Mouse (Mus musculus) liver, embryonic 15.5 days (tissue): ENCODE data around the gene Cep41. TPM values are rescaled to one million over a fixed set of nuclear protein-coding genes. Genes with fewer than 3 reads are reported as not detected.
A peak's percentile ranks its signal among the peaks of the same experiment; 100 is the strongest.

Experiments used
- ATAC-seq: fragments of 200-750 bp; cut with Nextera tagmentation; 2 replicates; pipeline ENCODE4 v1.8.0; 2017; ENCODE audit warnings: moderate number of reproducible peaks, mild to moderate bottlenecking, moderate library complexity; ENCODE audit not compliant: insufficient read depth
- H3K27ac ChIP-seq: fragments of 300-500 bp; sonication (generic); replicated peaks from 2 replicates; pipeline ENCODE4 v1.5.1; 2015; ENCODE audit warnings: mild to moderate bottlenecking, inconsistent platforms
- H3K27me3 ChIP-seq: fragments of 300-500 bp; sonication (generic); 2 replicates; pipeline ENCODE4 v1.6.1; 2015; ENCODE audit warnings: mild to moderate bottlenecking, inconsistent platforms
- H3K36me3 ChIP-seq: fragments of 300-500 bp; sonication (generic); replicated peaks from 2 replicates; pipeline ENCODE4 v1.6.1; 2015; ENCODE audit warnings: moderate library complexity, mild to moderate bottlenecking, inconsistent platforms
- H3K4me1 ChIP-seq: fragments of 300-500 bp; sonication (generic); replicated peaks from 2 replicates; pipeline ENCODE4 v1.6.1; 2015; ENCODE audit warnings: inconsistent platforms
- H3K4me2 ChIP-seq: fragments of 300-500 bp; sonication (generic); 2 replicates; pipeline ENCODE4 v1.6.1; 2015; ENCODE audit warnings: moderate library complexity, mild to moderate bottlenecking, inconsistent platforms
- H3K4me3 ChIP-seq: fragments of 300-500 bp; sonication (generic); replicated peaks from 2 replicates; pipeline ENCODE4 v1.5.1; 2015; ENCODE audit warnings: mild to moderate bottlenecking, inconsistent platforms
- H3K9ac ChIP-seq: fragments of 300-500 bp; sonication (generic); 2 replicates; pipeline ENCODE4 v1.6.1; 2015; ENCODE audit warnings: moderate library complexity, mild to moderate bottlenecking, inconsistent platforms
- H3K9me3 ChIP-seq: fragments of 300-500 bp; sonication (generic); replicated peaks from 2 replicates; pipeline ENCODE4 v1.6.1; 2016; ENCODE audit warnings: inconsistent platforms
- WGBS: fragments of 180-500 bp; shearing (Covaris S2); methylation state at CpG from one replicate; pipeline ENCODE4 v1.1.7; 2015; ENCODE audit warnings: mixed read lengths; ENCODE audit not compliant: insufficient replicate concordance; 5-methylcytosine and 5-hydroxymethylcytosine counted together
- polyA plus RNA-seq: library from polyadenylated mRNA; unstranded; fragments of >200 nt; fragmentation: Nextera tagmentation; extraction: Ambion mirVana; gene quantifications from 2 replicates; pipeline ENCODE4 v1.2.1, GENCODE M21; 2015

Cep41 gene
- polyA plus RNA-seq, 1 experiment from 2014 or later: 3.8 TPM

DNA sequence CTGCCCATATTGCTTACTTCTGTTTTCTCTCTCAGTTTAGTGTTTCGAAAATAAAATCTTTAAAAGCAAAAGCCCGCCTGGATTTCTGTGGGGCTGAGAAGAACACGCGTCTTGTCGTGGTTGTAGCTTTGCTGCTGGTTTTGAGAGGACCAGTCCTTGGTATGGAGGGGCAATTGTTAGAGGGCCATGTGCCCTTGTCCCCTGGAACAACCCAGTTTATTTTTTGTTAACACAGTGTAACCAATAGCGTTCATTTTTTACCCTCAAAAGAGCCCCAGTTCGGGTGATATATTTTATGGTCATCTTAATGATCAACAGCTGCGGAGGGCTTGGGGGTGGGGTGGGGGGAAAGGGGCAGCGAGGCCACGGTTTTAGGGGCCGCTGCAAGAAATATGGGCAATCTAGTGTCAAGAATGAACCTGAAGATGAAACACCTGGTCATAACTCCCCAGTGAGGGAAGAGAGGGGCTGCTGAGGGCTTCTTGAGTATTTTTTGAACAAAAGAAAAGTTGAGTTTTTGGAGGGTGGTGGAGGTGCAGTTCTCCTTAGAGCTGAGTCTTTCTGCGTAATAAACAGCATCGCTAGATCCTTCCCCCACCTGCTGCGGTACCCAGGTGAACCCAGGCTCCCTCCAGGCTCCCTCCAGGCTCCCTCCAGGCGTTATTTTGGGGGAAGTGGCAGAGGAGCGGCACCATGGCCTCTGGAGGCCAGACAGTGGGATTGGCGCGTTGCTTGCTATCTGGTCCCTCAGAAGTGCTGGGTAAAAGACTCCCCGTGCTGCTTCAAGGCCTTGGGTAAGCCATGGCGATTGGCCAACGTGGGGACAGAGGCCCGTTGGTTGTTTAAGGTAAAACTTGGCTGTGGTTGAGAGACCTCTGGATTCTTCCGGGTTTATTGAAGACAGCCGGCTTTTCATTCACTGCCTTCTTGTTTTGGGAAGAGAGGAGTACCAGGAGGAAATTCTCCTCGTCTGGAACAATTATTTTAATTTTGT lies 17.1 kb upstream of the Cep41 start:
- 64% methylated on average over 25 of the region's 25 CpGs for WGBS
- H3K4me1 ChIP-seq: no peaks in the 10 kb centered on the region
- ATAC-seq: no peak
- H3K4me2 ChIP-seq: no peak overlapping the region
- no peak overlapping the region for H3K27ac ChIP-seq
- no peak overlapping the region for H3K4me3 ChIP-seq
- H3K36me3 ChIP-seq: no peaks in the 10 kb centered on the region
- H3K9me3 ChIP-seq: no peaks in the 10 kb centered on the region
- no peak overlapping the region for H3K9ac ChIP-seq
- no peaks in the 10 kb centered on the region for H3K27me3 ChIP-seq

DNA sequence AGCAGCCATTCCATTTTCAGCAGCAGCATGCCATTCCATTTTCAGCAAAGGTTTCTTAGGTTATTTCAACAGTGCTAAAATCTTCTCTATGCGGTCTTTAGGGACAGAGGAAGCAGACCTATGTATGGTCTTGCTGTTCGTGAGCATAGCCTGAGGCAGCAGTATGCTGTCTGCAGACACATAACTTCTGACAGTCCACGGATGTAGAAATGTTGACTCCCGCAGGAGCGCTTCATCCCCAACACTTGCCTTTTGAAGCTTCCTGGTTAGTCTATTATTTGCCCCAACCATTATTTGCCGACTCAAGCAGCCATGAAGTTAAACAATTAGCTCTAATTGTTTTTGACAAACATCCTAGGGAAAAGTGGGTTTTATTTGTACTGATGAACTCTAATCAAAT lies 15.6 kb upstream of the Cep41 start:
- 67% methylated on average over 6 of the region's 6 CpGs for WGBS
- H3K27me3 ChIP-seq: no peaks in the 10 kb centered on the region
- no peak overlapping the region for H3K27ac ChIP-seq
- no peak for ATAC-seq
- no peaks in the 10 kb centered on the region for H3K36me3 ChIP-seq
- H3K4me3 ChIP-seq: no peak overlapping the region
- H3K9me3 ChIP-seq: no peaks in the 10 kb centered on the region
- H3K4me2 ChIP-seq: no peak overlapping the region
- H3K9ac ChIP-seq: no peak overlapping the region
- H3K4me1 ChIP-seq: no peaks in the 10 kb centered on the region

DNA sequence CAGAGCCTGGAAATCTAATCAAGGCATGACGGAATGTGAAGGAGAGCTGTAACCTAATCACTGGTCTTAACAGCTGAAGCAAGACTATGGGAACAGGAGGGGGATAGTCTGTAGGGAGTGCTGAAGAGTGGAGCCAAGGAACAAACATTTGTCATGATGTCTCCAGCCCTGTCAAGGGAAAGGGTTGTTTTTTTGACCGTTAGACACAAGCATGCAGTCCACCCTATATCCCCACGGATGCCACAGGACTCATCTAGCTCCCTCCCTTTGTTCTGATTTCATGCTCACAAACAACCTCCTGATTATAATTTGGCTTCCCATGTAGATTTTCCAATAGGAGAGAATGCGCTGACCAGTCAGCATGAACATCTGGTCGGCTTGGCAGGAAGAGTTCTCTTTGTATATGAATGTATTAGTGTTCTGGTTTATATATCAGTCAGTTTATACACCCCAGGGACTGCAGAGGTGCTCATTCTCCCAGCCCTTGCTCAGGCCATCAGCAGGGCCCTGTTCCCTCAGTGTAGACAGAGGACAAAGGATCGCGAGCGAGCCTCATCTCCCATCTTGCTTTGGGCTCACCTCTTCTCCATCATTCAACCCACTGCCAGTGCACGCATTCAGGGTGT lies 10.5 kb upstream of the Cep41 start:
- Histone ChIP-seq H3K9me3 (no peaks in the 10 kb centered on the region), H3K9ac (no peak overlapping the region), H3K27ac (no peak overlapping the region), H3K27me3 (no peaks in the 10 kb centered on the region; the same call in 1 of the 2 replicates), H3K36me3 (no peaks in the 10 kb centered on the region), H3K4me1 (peaks cover 9% of the 10 kb centered on the region; the same call in 1 of the 2 replicates), H3K4me3 (no peak overlapping the region), H3K4me2 (no peak overlapping the region)
- ATAC-seq: no peak
- WGBS: 63% methylated on average over 9 of the region's 9 CpGs

DNA sequence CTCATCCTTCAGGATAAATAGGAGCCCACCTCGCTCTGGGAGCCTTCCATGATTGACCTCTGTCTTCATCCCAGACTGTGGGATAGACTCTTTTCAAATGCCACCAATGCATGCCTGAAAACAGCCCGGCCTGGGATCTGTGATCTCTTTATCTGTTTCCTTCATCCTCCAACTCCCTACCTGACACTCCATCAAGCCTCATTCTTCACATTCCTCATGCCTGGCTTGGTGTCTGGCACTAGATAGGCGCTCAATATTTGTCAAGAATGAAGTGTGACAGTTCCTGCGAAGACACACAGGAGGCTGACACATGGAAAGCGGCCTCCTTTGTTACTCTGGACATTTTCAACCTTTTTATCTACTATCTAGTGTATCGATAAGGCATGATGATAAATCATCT lies 9.9 kb upstream of the Cep41 start:
- Histone ChIP-seq H3K9ac (no peak overlapping the region), H3K4me3 (no peak overlapping the region), H3K4me2 (no peak overlapping the region), H3K4me1 (peaks cover 9% of the 10 kb centered on the region; the same call in 1 of the 2 replicates), H3K27me3 (no peaks in the 10 kb centered on the region; the same call in 1 of the 2 replicates), H3K27ac (no peak overlapping the region), H3K9me3 (no peaks in the 10 kb centered on the region), H3K36me3 (no peaks in the 10 kb centered on the region)
- 55% methylated on average over 6 of the region's 6 CpGs for WGBS
- no peak for ATAC-seq

DNA sequence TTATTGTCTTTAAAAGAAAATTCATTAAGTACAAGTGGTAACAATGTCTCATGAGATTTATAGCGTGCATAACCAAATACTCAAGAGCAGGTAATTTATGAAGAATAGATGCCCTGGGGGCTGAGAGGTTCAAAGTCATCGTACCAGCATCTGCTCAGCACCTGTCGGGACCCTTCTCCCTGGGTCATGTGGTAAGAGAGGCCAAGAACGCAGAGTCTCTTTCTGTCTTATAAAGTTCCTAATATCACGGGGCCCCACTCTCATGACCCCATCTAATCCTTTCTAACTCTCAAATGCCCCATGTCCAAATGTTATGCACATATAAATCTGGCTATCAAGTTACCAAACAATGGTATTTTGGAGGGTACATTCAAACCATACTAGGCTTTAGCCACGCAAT lies 9.3 kb upstream of the Cep41 start:
- no peaks in the 10 kb centered on the region; the same call in 1 of the 2 replicates for H3K27me3 ChIP-seq
- H3K36me3 ChIP-seq: no peaks in the 10 kb centered on the region
- 63% methylated on average over 6 of the region's 6 CpGs for WGBS
- no peak overlapping the region for H3K4me2 ChIP-seq
- no peak overlapping the region for H3K27ac ChIP-seq
- no peak overlapping the region for H3K4me3 ChIP-seq
- no peak overlapping the region for H3K9ac ChIP-seq
- H3K4me1 ChIP-seq: peaks cover 9% of the 10 kb centered on the region; the same call in 1 of the 2 replicates
- H3K9me3 ChIP-seq: no peaks in the 10 kb centered on the region
- ATAC-seq: no peak

DNA sequence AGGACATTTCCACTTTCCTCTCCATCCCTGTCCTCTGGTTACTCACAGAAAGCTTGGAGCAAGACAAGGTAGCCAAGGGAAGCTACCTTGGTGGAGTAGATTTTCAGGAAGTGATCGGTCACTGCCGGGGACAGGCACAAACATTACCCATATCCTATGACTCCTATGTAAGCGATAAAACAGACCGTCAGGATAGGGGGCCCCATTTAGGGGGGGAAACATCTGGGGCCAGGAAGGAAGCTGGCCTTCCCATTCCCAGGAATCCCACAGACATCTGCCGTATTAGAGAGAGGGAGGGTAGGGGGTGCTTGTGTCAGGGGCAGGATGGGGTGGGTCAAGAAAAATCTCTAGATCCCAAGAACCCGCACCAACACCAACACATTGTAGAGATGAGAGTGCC lies 6.6 kb upstream of the Cep41 start:
- Histone ChIP-seq H3K4me3 (no peak overlapping the region), H3K4me2 (peak overlapping the region; percentile 37), H3K9ac (no peak overlapping the region), H3K27me3 (no peaks in the 10 kb centered on the region; the same call in 1 of the 2 replicates), H3K27ac (no peak overlapping the region), H3K4me1 (peaks cover 9% of the 10 kb centered on the region; the same call in 1 of the 2 replicates), H3K36me3 (no peaks in the 10 kb centered on the region), H3K9me3 (no peaks in the 10 kb centered on the region)
- peak; percentile 15; the same call in 1 of the 2 replicates for ATAC-seq
- WGBS: 23% methylated on average over 6 of the region's 6 CpGs

DNA sequence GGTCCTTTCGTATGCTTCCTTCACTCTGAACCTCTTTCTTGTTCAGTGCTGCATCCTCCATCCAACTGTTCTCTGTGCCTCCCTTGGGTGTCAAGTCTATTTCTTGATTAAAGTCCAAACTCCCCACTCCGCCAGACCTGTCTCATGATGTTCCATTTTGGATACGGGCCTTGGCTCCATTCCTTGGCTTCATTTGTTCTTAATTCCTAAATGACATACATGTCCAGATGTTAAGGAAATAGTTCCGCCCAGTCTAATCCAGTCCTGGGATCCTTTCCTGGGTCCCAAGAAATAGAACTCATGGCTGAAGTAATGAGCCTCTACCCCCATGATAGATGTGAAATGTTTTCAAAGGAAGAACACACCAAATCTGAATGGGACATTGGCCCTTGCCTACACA lies 4.5 kb upstream of the Cep41 start:
- WGBS: 68% methylated on average over 4 of the region's 4 CpGs
- H3K9ac ChIP-seq: no peak overlapping the region
- H3K27me3 ChIP-seq: no peaks in the 10 kb centered on the region; the same call in 1 of the 2 replicates
- no peak overlapping the region for H3K4me2 ChIP-seq
- H3K4me3 ChIP-seq: no peak overlapping the region
- H3K9me3 ChIP-seq: no peaks in the 10 kb centered on the region
- ATAC-seq: no peak
- H3K36me3 ChIP-seq: no peaks in the 10 kb centered on the region
- H3K4me1 ChIP-seq: peaks cover 15% of the 10 kb centered on the region
- no peak overlapping the region for H3K27ac ChIP-seq

DNA sequence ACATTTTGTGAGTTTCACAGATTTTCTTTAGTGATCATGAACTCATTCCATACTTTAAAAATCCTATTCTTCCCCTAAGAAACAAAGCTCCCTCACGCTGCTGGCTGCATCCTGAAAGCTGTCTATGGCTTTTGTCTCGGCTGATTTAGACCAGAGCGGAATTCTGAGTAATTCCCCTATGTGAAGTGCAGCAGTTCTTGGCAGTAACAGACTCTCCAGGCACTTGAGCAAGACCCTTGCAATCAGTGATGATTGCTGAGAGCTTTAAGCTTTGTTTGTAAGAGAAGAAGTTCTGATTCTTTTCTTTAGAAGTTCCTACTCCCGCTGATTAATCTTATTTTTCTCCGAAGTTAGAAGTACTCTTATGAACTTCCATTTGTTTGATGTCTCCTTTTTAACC lies 3.9 kb upstream of the Cep41 start:
- WGBS: 64% methylated on average over 5 of the region's 5 CpGs
- no peak overlapping the region for H3K4me3 ChIP-seq
- peaks cover 20% of the 10 kb centered on the region for H3K4me1 ChIP-seq
- ATAC-seq: no peak
- H3K27me3 ChIP-seq: no peaks in the 10 kb centered on the region; the same call in 1 of the 2 replicates
- no peak overlapping the region for H3K9ac ChIP-seq
- no peak overlapping the region for H3K27ac ChIP-seq
- H3K36me3 ChIP-seq: no peaks in the 10 kb centered on the region
- no peaks in the 10 kb centered on the region for H3K9me3 ChIP-seq
- H3K4me2 ChIP-seq: no peak overlapping the region

DNA sequence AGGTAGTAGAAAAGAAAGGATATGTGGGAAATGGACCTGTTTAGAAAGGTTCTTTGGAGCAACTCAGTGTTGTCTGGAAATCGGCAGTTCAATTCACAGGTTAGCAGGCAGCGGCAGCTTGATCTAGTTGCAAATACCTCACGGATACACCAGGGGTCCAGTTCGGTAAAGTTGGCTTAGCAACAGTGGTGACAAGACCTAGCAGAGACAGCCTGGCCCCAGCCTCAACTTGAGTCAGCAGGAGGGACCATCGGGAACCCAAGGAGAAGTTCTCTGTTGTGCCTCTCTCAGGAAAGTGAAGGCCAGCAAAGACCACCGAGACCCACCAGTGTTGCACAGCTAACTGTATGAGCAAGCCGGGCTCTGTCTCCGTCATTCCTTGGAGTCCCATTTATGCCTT lies 1.6 kb upstream of the Cep41 start:
- no peak for ATAC-seq
- H3K27me3 ChIP-seq: no peaks in the 10 kb centered on the region; the same call in 1 of the 2 replicates
- H3K4me1 ChIP-seq: peaks cover 19% of the 10 kb centered on the region
- no peak overlapping the region for H3K9ac ChIP-seq
- no peaks in the 10 kb centered on the region for H3K36me3 ChIP-seq
- no peaks in the 10 kb centered on the region for H3K9me3 ChIP-seq
- no peak overlapping the region for H3K4me3 ChIP-seq
- 78% methylated on average over 8 of the region's 8 CpGs for WGBS
- no peak overlapping the region for H3K4me2 ChIP-seq
- H3K27ac ChIP-seq: no peak overlapping the region

DNA sequence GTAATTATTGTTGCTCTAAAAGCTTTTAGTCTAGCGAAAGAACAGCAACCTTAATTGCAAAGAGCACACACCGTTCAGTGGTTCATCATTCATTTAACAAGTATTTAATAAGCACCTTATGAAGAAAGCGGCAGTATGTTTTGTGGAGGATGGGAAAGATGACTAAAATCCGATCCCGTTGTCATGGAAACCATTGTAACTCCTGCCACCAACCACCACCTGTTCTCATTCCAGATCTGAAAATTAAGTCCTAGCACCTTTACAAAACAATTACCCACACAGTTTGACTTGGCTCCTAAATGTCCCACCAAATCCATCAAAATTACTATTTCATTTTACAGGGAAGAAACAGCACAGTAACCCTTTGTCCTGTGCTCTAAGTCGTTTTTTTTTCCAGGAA lies 660 bp upstream of the Cep41 start:
- H3K27me3 ChIP-seq: no peaks in the 10 kb centered on the region
- peak overlapping the region; percentile 89 for H3K4me2 ChIP-seq
- H3K27ac ChIP-seq: no peak overlapping the region
- H3K9ac ChIP-seq: peak overlapping the region; percentile 65; the same call in 1 of the 2 replicates
- no peaks in the 10 kb centered on the region for H3K9me3 ChIP-seq
- peaks cover 14% of the 10 kb centered on the region for H3K4me1 ChIP-seq
- WGBS: 51% methylated on average over 6 of the region's 6 CpGs
- H3K4me3 ChIP-seq: peak overlapping the region; percentile 83
- ATAC-seq: no peak
- H3K36me3 ChIP-seq: no peaks in the 10 kb centered on the region

DNA sequence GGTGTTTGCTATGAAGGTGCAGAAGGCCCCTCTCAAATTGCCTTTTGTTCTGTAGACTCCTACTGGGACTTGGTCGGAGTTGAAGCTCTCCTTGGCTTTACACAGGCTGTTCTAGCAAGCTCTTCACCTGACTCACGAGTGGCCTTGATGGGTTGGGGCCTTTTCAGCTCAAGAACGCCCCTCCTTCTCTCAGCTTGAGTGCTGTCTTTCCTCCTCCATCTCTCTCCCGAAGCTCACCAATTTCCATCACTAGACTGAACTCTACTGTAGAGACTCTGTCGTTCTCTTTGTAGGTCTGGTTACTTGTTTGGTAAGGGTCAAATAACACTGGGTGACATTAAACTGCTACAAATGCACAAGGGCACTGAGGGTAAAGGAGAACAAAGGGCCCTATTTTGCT lies 723 bp downstream of the Cep41 start:
- Histone ChIP-seq H3K9ac (peak overlapping the region; percentile 65), H3K4me1 (peaks cover 14% of the 10 kb centered on the region), H3K27ac (peak overlapping the region; percentile 80), H3K4me2 (peak overlapping the region; percentile 89), H3K9me3 (no peaks in the 10 kb centered on the region), H3K4me3 (peak overlapping the region; percentile 83), H3K27me3 (no peaks in the 10 kb centered on the region), H3K36me3 (no peaks in the 10 kb centered on the region)
- 58% methylated on average over 5 of the region's 5 CpGs for WGBS
- no peak; the same call in 1 of the 2 replicates for ATAC-seq
